Mouse (Mus musculus): ENCODE measurements around the gene Gm20388. TPM values are rescaled to one million over a fixed set of nuclear protein-coding genes. Genes with fewer than 3 reads are reported as not detected.

Gm20388 gene
- total RNA-seq, 1 experiment: 27.0 TPM

DNA sequence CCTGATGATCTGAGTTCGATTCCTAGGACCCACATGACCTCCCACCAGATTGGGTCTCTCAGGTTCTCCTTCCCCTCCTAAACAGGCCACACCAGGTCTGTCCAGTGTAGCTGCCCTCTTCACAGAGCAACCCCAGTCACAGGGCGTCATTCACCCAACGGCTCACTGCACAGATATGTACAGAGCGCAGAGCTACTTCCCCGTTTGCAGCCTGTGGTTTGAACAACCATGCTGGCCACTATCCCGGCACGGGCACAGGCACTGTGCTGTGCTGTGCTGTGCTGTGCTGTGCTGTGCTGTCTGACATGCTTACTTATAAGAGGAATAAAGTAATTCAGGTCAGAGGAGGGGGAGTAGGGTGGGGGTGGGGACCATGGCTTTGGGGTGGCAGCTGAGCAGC is 105.8 kb downstream of the Gm20388 start:
- peaks cover 0 to 3% of the 10 kb centered on the region in 2 experiments; a peak in 1 of 4 replicates for H3K4me1 ChIP-seq (ENCODE audit: control insufficient read depth in 2 of 2, insufficient read depth in 2 of 2, low read length in 2 of 2, poor library complexity in 1 of 2)
- in situ Hi-C loops (cut with MboI; ENCODE audit: low sequenced_read_pairs in 2 of 2, unreplicated experiment in 2 of 2): no loop called here
- no peaks in the 10 kb centered on the region for H3K36me3 ChIP-seq (ENCODE audit: control insufficient read depth, insufficient read depth, low read length, poor library complexity, severe bottlenecking)
- no peak overlapping the region for H3K4me3 ChIP-seq (ENCODE audit: insufficient read depth in 1 of 2, low read depth in 1 of 2, low read length in 2 of 2, poor library complexity in 1 of 2, severe bottlenecking in 1 of 2)
- no peak overlapping the region for H3K27ac ChIP-seq (ENCODE audit: insufficient read depth, low read depth, low read length, poor library complexity, severe bottlenecking)
- no peak for DNase-seq (ENCODE audit: low read depth, low spot score)
- H3K9me3 ChIP-seq (ENCODE audit: control insufficient read depth, insufficient read depth, low read depth, low read length): no peaks in the 10 kb centered on the region
- TF ChIP-seq ZC3H11A (IDR thresholded peaks at IDR 0.05; ENCODE audit: borderline replicate concordance, low read depth, low read length) (no peak), ZNF384 (IDR thresholded peaks at IDR 0.05; ENCODE audit: low read depth, low read length) (no peak)
- H3K9ac ChIP-seq (ENCODE audit: insufficient read depth, low read depth, low read length, poor library complexity, severe bottlenecking): no peak overlapping the region

DNA sequence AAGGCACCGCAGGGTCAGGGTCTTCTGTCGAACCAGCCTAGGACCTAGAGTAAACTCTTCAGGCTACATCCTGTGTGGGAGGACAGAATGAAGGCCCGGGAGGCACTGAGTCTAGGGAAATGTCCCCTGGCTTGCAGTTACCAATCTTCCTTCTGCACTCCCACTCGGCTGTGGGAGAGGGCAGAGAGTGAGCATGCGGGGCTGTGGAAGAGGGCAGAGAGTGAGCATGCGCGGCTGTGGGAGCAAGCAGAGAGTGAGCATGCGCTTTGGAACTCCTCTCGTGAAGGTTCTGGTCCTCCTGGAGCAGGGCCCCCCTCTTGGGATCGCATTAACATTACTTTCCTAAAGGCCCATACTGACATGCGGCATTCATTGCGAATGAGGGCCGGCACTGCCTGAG is 106.7 kb downstream of the Gm20388 start:
- Histone ChIP-seq H3K27ac (ENCODE audit: insufficient read depth, low read depth, low read length, poor library complexity, severe bottlenecking) (no peak overlapping the region), H3K9ac (ENCODE audit: insufficient read depth, low read depth, low read length, poor library complexity, severe bottlenecking) (no peak overlapping the region), H3K36me3 (ENCODE audit: control insufficient read depth, insufficient read depth, low read length, poor library complexity, severe bottlenecking) (no peaks in the 10 kb centered on the region), H3K4me1 (ENCODE audit: control insufficient read depth in 2 of 2, insufficient read depth in 2 of 2, low read length in 2 of 2, poor library complexity in 1 of 2) (peaks cover 0 to 3% of the 10 kb centered on the region in 2 experiments; a peak in 1 of 4 replicates), H3K9me3 (ENCODE audit: control insufficient read depth, insufficient read depth, low read depth, low read length) (no peaks in the 10 kb centered on the region), H3K4me3 (ENCODE audit: insufficient read depth in 1 of 2, low read depth in 1 of 2, low read length in 2 of 2, poor library complexity in 1 of 2, severe bottlenecking in 1 of 2) (no peak overlapping the region)
- TF ChIP-seq ZC3H11A (IDR thresholded peaks at IDR 0.05; ENCODE audit: borderline replicate concordance, low read depth, low read length): no peak
- in situ Hi-C loops (cut with MboI; ENCODE audit: low sequenced_read_pairs in 2 of 2, unreplicated experiment in 2 of 2): no loop called here
- DNase-seq (ENCODE audit: low read depth, low spot score): no peak

DNA sequence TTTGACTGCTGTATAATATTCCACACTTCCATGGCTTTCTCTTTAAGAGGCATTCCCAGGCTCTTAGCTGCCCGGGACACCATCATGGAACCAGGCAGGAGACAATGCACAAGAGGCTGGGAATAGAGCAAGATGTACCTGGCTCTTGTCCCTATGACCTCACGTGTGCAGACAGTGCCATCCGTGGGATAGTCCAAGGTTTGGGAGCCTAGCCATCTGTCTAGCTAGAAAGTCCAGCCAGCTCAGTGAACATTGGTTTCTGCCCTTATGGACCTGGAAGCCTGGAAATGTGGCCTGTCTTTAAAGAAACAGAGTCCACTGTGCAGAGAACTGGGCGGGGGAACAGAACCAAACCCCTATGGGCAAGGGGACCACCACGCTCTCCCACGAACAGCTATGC is 107.1 kb downstream of the Gm20388 start:
- H3K4me1 ChIP-seq (ENCODE audit: control insufficient read depth in 2 of 2, insufficient read depth in 2 of 2, low read length in 2 of 2, poor library complexity in 1 of 2): peaks cover 0 to 3% of the 10 kb centered on the region in 2 experiments; a peak in 1 of 4 replicates
- no peak for DNase-seq (ENCODE audit: low read depth, low spot score)
- H3K36me3 ChIP-seq (ENCODE audit: control insufficient read depth, insufficient read depth, low read length, poor library complexity, severe bottlenecking): no peaks in the 10 kb centered on the region
- no peak overlapping the region for H3K9ac ChIP-seq (ENCODE audit: insufficient read depth, low read depth, low read length, poor library complexity, severe bottlenecking)
- no peaks in the 10 kb centered on the region for H3K9me3 ChIP-seq (ENCODE audit: control insufficient read depth, insufficient read depth, low read depth, low read length)
- in situ Hi-C loops (cut with MboI; ENCODE audit: low sequenced_read_pairs in 2 of 2, unreplicated experiment in 2 of 2): no loop called here
- TF ChIP-seq ZC3H11A (IDR thresholded peaks at IDR 0.05; ENCODE audit: borderline replicate concordance, low read depth, low read length) (no peak), HCFC1 (IDR thresholded peaks at IDR 0.05; ENCODE audit: borderline replicate concordance, insufficient read depth, low read length) (no peak), CHD2 (IDR thresholded peaks at IDR 0.05; ENCODE audit: low read depth, low read length) (no peak), ZNF384 (IDR thresholded peaks at IDR 0.05; ENCODE audit: low read depth, low read length) (no peak), MAFK (IDR thresholded peaks at IDR 0.05; ENCODE audit: insufficient read depth, low read depth, low read length) (no peak)
- H3K4me3 ChIP-seq (ENCODE audit: insufficient read depth in 1 of 2, low read depth in 1 of 2, low read length in 2 of 2, poor library complexity in 1 of 2, severe bottlenecking in 1 of 2): no peak overlapping the region
- no peak overlapping the region for H3K27ac ChIP-seq (ENCODE audit: insufficient read depth, low read depth, low read length, poor library complexity, severe bottlenecking)

DNA sequence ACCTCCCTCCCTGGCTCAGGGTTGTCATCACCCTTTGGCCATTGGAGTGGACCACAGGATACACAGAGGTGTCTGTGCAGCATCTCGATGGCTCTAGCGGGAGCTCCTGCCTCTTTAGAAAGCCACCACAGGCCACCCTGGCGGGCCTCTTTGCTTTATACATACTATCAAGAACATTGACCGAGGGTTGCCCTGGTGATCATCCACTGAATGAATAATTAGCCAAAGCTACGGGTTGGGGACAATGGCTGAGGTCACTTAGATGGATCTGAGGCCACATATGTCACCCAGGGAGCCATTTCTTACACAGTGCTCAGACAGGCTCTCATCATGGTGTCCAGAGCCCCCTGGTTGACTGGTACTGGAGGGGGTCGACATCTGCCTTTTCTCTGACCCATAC is 107.7 kb downstream of the Gm20388 start:
- TF ChIP-seq HCFC1 (IDR thresholded peaks at IDR 0.05; ENCODE audit: borderline replicate concordance, insufficient read depth, low read length) (no peak), MAFK (IDR thresholded peaks at IDR 0.05; ENCODE audit: insufficient read depth, low read depth, low read length) (no peak), ZC3H11A (IDR thresholded peaks at IDR 0.05; ENCODE audit: borderline replicate concordance, low read depth, low read length) (no peak), ZNF384 (IDR thresholded peaks at IDR 0.05; ENCODE audit: low read depth, low read length) (no peak), CHD2 (IDR thresholded peaks at IDR 0.05; ENCODE audit: low read depth, low read length) (no peak)
- no peak overlapping the region for H3K4me3 ChIP-seq (ENCODE audit: insufficient read depth in 1 of 2, low read depth in 1 of 2, low read length in 2 of 2, poor library complexity in 1 of 2, severe bottlenecking in 1 of 2)
- H3K9me3 ChIP-seq (ENCODE audit: control insufficient read depth, insufficient read depth, low read depth, low read length): no peaks in the 10 kb centered on the region
- no peaks in the 10 kb centered on the region; a peak in 1 of 4 replicates for H3K4me1 ChIP-seq (ENCODE audit: control insufficient read depth in 2 of 2, insufficient read depth in 2 of 2, low read length in 2 of 2, poor library complexity in 1 of 2)
- in situ Hi-C loops (cut with MboI; ENCODE audit: low sequenced_read_pairs in 2 of 2, unreplicated experiment in 2 of 2): no loop called here
- DNase-seq (ENCODE audit: low read depth, low spot score): no peak
- H3K9ac ChIP-seq (ENCODE audit: insufficient read depth, low read depth, low read length, poor library complexity, severe bottlenecking): no peak overlapping the region
- no peaks in the 10 kb centered on the region for H3K36me3 ChIP-seq (ENCODE audit: control insufficient read depth, insufficient read depth, low read length, poor library complexity, severe bottlenecking)
- no peak overlapping the region for H3K27ac ChIP-seq (ENCODE audit: insufficient read depth, low read depth, low read length, poor library complexity, severe bottlenecking)

DNA sequence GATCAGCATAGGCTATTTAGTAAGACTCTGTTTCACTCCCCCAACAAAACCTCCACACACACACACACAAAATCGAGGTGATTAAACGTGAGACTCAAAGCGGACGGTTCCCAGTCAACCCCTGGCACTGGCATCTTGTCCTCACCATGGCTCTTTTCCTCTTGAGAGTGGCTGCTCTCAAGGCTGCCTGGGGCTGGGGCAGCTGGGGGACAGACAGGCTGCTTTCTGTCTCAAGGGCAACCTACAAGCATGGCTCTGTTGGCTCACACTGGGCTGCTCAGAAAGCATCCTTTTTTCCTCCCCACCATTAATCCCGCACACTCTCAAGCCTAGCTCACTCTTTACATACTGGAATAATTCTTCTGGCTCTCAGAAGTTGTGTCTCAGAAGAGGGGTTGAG is 108.7 kb downstream of the Gm20388 start:
- H3K27ac ChIP-seq (ENCODE audit: insufficient read depth, low read depth, low read length, poor library complexity, severe bottlenecking): no peak overlapping the region
- in situ Hi-C loops (cut with MboI; ENCODE audit: low sequenced_read_pairs in 2 of 2, unreplicated experiment in 2 of 2): no loop called here
- H3K36me3 ChIP-seq (ENCODE audit: control insufficient read depth, insufficient read depth, low read length, poor library complexity, severe bottlenecking): no peaks in the 10 kb centered on the region
- H3K4me3 ChIP-seq (ENCODE audit: insufficient read depth in 1 of 2, low read depth in 1 of 2, low read length in 2 of 2, poor library complexity in 1 of 2, severe bottlenecking in 1 of 2): no peak overlapping the region
- TF ChIP-seq ZC3H11A (IDR thresholded peaks at IDR 0.05; ENCODE audit: borderline replicate concordance, low read depth, low read length): no peak
- no peak for TF ChIP-seq HCFC1 (IDR thresholded peaks at IDR 0.05; ENCODE audit: borderline replicate concordance, insufficient read depth, low read length)
- TF ChIP-seq MAFK (IDR thresholded peaks at IDR 0.05; ENCODE audit: insufficient read depth, low read depth, low read length): no peak
- no peak for TF ChIP-seq CHD2 (IDR thresholded peaks at IDR 0.05; ENCODE audit: low read depth, low read length)
- no peak for TF ChIP-seq ZNF384 (IDR thresholded peaks at IDR 0.05; ENCODE audit: low read depth, low read length)
- H3K9ac ChIP-seq (ENCODE audit: insufficient read depth, low read depth, low read length, poor library complexity, severe bottlenecking): no peak overlapping the region
- DNase-seq (ENCODE audit: low read depth, low spot score): no peak
- H3K9me3 ChIP-seq (ENCODE audit: control insufficient read depth, insufficient read depth, low read depth, low read length): no peaks in the 10 kb centered on the region
- H3K4me1 ChIP-seq (ENCODE audit: control insufficient read depth in 2 of 2, insufficient read depth in 2 of 2, low read length in 2 of 2, poor library complexity in 1 of 2): no peaks in the 10 kb centered on the region
